Mouse (Mus musculus): ENCODE results near the gene Patl1. TPM values are rescaled to one million over a fixed set of nuclear protein-coding genes. Genes with fewer than 3 reads are reported as not detected.

The Patl1 gene
- polyA plus RNA-seq, 1 experiment from 2014 or later, result 15.5 TPM

Small RNAs within 50 kb of the gene (microRNA-seq; reads per million reads assigned to microRNA genes)
- 4.3 reads per million, percentile 13 among the genes with 10 or more reads in this experiment for gene Mir6994

Other genes starting within 250 kb of the Patl1 start
- not detected in 2 replicates for gene Oosp1, start 221.2 kb upstream of the Patl1 start, polyA plus RNA-seq (2015; fragmentation: Nextera tagmentation; extraction: Ambion mirVana)
- not detected in 2 replicates for gene Oosp3, start 215.3 kb upstream of the Patl1 start, polyA plus RNA-seq (2015; fragmentation: Nextera tagmentation; extraction: Ambion mirVana)
- not detected in 2 replicates for gene Gif, start 164.8 kb upstream of the Patl1 start, polyA plus RNA-seq (2015; fragmentation: Nextera tagmentation; extraction: Ambion mirVana)
- gene Mrpl16, start 142.0 kb upstream of the Patl1 start, polyA plus RNA-seq (2015; fragmentation: Nextera tagmentation; extraction: Ambion mirVana), result 38.9 and 40.1 TPM in 2 replicates
- 6.2 and 6.4 TPM in 2 replicates for gene Stx3, start 93.0 kb upstream of the Patl1 start, polyA plus RNA-seq (2015; fragmentation: Nextera tagmentation; extraction: Ambion mirVana)
- not detected in 2 replicates for gene Olfr1417, start 73.2 kb upstream of the Patl1 start, polyA plus RNA-seq (2015; fragmentation: Nextera tagmentation; extraction: Ambion mirVana)
- not detected in 2 replicates for gene Olfr1418, start 51.3 kb upstream of the Patl1 start, polyA plus RNA-seq (2015; fragmentation: Nextera tagmentation; extraction: Ambion mirVana)
- not detected in 2 replicates for gene Olfr1419, start 37.3 kb upstream of the Patl1 start, polyA plus RNA-seq (2015; fragmentation: Nextera tagmentation; extraction: Ambion mirVana)
- 0.23 TPM in 1 of 2 replicates, not detected in the other for gene Olfr1420, start 25.8 kb upstream of the Patl1 start, polyA plus RNA-seq (2015; fragmentation: Nextera tagmentation; extraction: Ambion mirVana)
- 4.7 and 5.6 TPM in 2 replicates for gene Osbp, start 53.5 kb downstream of the Patl1 start, polyA plus RNA-seq (2015; fragmentation: Nextera tagmentation; extraction: Ambion mirVana)
- gene Olfr1423, start 128.9 kb downstream of the Patl1 start, polyA plus RNA-seq (2015; fragmentation: Nextera tagmentation; extraction: Ambion mirVana), result 0.03 TPM in 1 of 2 replicates, not detected in the other
- gene Olfr1424, start 150.3 kb downstream of the Patl1 start, polyA plus RNA-seq (2015; fragmentation: Nextera tagmentation; extraction: Ambion mirVana), result not detected in 2 replicates
- not detected in 2 replicates for gene Olfr1425, start 165.3 kb downstream of the Patl1 start, polyA plus RNA-seq (2015; fragmentation: Nextera tagmentation; extraction: Ambion mirVana)
- gene Olfr1426, start 179.6 kb downstream of the Patl1 start, polyA plus RNA-seq (2015; fragmentation: Nextera tagmentation; extraction: Ambion mirVana), result not detected in 2 replicates
- not detected in 2 replicates for gene Olfr1427, start 190.9 kb downstream of the Patl1 start, polyA plus RNA-seq (2015; fragmentation: Nextera tagmentation; extraction: Ambion mirVana)
- not detected in 2 replicates for gene Olfr1428, start 203.5 kb downstream of the Patl1 start, polyA plus RNA-seq (2015; fragmentation: Nextera tagmentation; extraction: Ambion mirVana)
- not detected in 2 replicates for gene Olfr76, start 210.8 kb downstream of the Patl1 start, polyA plus RNA-seq (2015; fragmentation: Nextera tagmentation; extraction: Ambion mirVana)